Mouse (Mus musculus): ENCODE measurements around the gene Ankrd55. TPM values are rescaled to one million over a fixed set of nuclear protein-coding genes. Genes with fewer than 3 reads are reported as not detected.

The Ankrd55 gene
- polyA plus RNA-seq, 1 experiment from 2014 or later, result 0.08 TPM

- H3K4me1 ChIP-seq (replicated peaks; ENCODE audit: control insufficient read depth, insufficient read depth, low read length), result peaks cover 6% of the 10 kb centered on the region; the same call in 1 of the 2 replicates
- no peaks in the 10 kb centered on the region for H3K27me3 ChIP-seq (ENCODE audit: control insufficient read depth, insufficient read depth, low read depth, low read length)
- H3K4me3 ChIP-seq (ENCODE audit: low read length), result no peak overlapping the region
- 70% methylated on average over 8 of the region's 8 CpGs for WGBS
- ATAC-seq (ENCODE audit: low read depth), result no peak
- H3K4me2 ChIP-seq (ENCODE audit: low read depth, low read length), result 0 out of 2 replicates have a peak overlapping the region, but pooled peaks have one; percentile 10
- no peak overlapping the region for H3K9ac ChIP-seq (ENCODE audit: low read length)
- H3K27ac ChIP-seq (ENCODE audit: low read length), result no peak overlapping the region; the same call in 1 of the 2 replicates
- no peaks in the 10 kb centered on the region for H3K36me3 ChIP-seq (ENCODE audit: control insufficient read depth, insufficient read depth, low read length)
- no peaks in the 10 kb centered on the region for H3K9me3 ChIP-seq (ENCODE audit: control insufficient read depth, low read length)
Observed at GRCm38 (mm10) chr13:112344270-112344864, 56.1 kb downstream of the Ankrd55 start.

GRCm38 (mm10) chr13:112345542-112345941 lies 57.3 kb downstream of the Ankrd55 start:
- Histone ChIP-seq H3K27me3 (ENCODE audit: control insufficient read depth, insufficient read depth, low read depth, low read length) (no peaks in the 10 kb centered on the region), H3K4me3 (ENCODE audit: low read length) (no peak overlapping the region), H3K27ac (ENCODE audit: low read length) (no peak overlapping the region), H3K9ac (ENCODE audit: low read length) (no peak overlapping the region), H3K4me2 (ENCODE audit: low read depth, low read length) (no peak overlapping the region), H3K9me3 (ENCODE audit: control insufficient read depth, low read length) (peaks cover 3% of the 10 kb centered on the region; the same call in 1 of the 2 replicates), H3K4me1 (replicated peaks; ENCODE audit: control insufficient read depth, insufficient read depth, low read length) (peaks cover 3% of the 10 kb centered on the region; the same call in 1 of the 2 replicates), H3K36me3 (ENCODE audit: control insufficient read depth, insufficient read depth, low read length) (no peaks in the 10 kb centered on the region)
- 67% methylated on average over 2 of the region's 2 CpGs for WGBS
- ATAC-seq (ENCODE audit: low read depth), result no peak

GRCm38 (mm10) chr13:112346031-112346430 lies 57.8 kb downstream of the Ankrd55 start:
- Histone ChIP-seq H3K4me1 (replicated peaks; ENCODE audit: control insufficient read depth, insufficient read depth, low read length) (peaks cover 3% of the 10 kb centered on the region; the same call in 1 of the 2 replicates), H3K9me3 (ENCODE audit: control insufficient read depth, low read length) (peaks cover 3% of the 10 kb centered on the region; the same call in 1 of the 2 replicates), H3K4me2 (ENCODE audit: low read depth, low read length) (no peak overlapping the region), H3K9ac (ENCODE audit: low read length) (no peak overlapping the region), H3K36me3 (ENCODE audit: control insufficient read depth, insufficient read depth, low read length) (no peaks in the 10 kb centered on the region), H3K4me3 (ENCODE audit: low read length) (no peak overlapping the region), H3K27ac (ENCODE audit: low read length) (no peak overlapping the region), H3K27me3 (ENCODE audit: control insufficient read depth, insufficient read depth, low read depth, low read length) (no peaks in the 10 kb centered on the region)
- WGBS, result 82% methylated on average over 11 of the region's 11 CpGs
- ATAC-seq (ENCODE audit: low read depth), result no peak

- Histone ChIP-seq H3K27ac (ENCODE audit: low read length) (no peak overlapping the region), H3K27me3 (ENCODE audit: control insufficient read depth, insufficient read depth, low read depth, low read length) (no peaks in the 10 kb centered on the region), H3K4me2 (ENCODE audit: low read depth, low read length) (no peak overlapping the region), H3K4me1 (replicated peaks; ENCODE audit: control insufficient read depth, insufficient read depth, low read length) (peaks cover 3% of the 10 kb centered on the region; the same call in 1 of the 2 replicates), H3K9ac (ENCODE audit: low read length) (no peak overlapping the region), H3K4me3 (ENCODE audit: low read length) (no peak overlapping the region), H3K36me3 (ENCODE audit: control insufficient read depth, insufficient read depth, low read length) (no peaks in the 10 kb centered on the region), H3K9me3 (ENCODE audit: control insufficient read depth, low read length) (peaks cover 3% of the 10 kb centered on the region; the same call in 1 of the 2 replicates)
- WGBS, result 39% methylated on average over 7 of the region's 7 CpGs
- ATAC-seq (ENCODE audit: low read depth), result peak; percentile 10; the same call in 1 of the 2 replicates
Observed at GRCm38 (mm10) chr13:112346659-112347142, 58.5 kb downstream of the Ankrd55 start.

GRCm38 (mm10) chr13:112348250-112348649 lies 60.0 kb downstream of the Ankrd55 start:
- no peak for ATAC-seq (ENCODE audit: low read depth)
- WGBS, result 86% methylated on average over 1 of the region's 1 CpGs
- no peak overlapping the region for H3K27ac ChIP-seq (ENCODE audit: low read length)
- H3K4me1 ChIP-seq (replicated peaks; ENCODE audit: control insufficient read depth, insufficient read depth, low read length), result peaks cover 3% of the 10 kb centered on the region; the same call in 1 of the 2 replicates
- no peak overlapping the region for H3K9ac ChIP-seq (ENCODE audit: low read length)
- no peak overlapping the region for H3K4me3 ChIP-seq (ENCODE audit: low read length)
- H3K27me3 ChIP-seq (ENCODE audit: control insufficient read depth, insufficient read depth, low read depth, low read length), result no peaks in the 10 kb centered on the region
- peaks cover 3% of the 10 kb centered on the region; the same call in 1 of the 2 replicates for H3K9me3 ChIP-seq (ENCODE audit: control insufficient read depth, low read length)
- no peaks in the 10 kb centered on the region for H3K36me3 ChIP-seq (ENCODE audit: control insufficient read depth, insufficient read depth, low read length)
- H3K4me2 ChIP-seq (ENCODE audit: low read depth, low read length), result no peak overlapping the region

GRCm38 (mm10) chr13:112348896-112349484 lies 60.7 kb downstream of the Ankrd55 start:
- 87% methylated on average over 14 of the region's 14 CpGs for WGBS
- Histone ChIP-seq H3K9ac (ENCODE audit: low read length) (no peak overlapping the region), H3K4me1 (replicated peaks; ENCODE audit: control insufficient read depth, insufficient read depth, low read length) (peaks cover 6% of the 10 kb centered on the region; the same call in 1 of the 2 replicates), H3K4me3 (ENCODE audit: low read length) (no peak overlapping the region), H3K27me3 (ENCODE audit: control insufficient read depth, insufficient read depth, low read depth, low read length) (no peaks in the 10 kb centered on the region), H3K36me3 (ENCODE audit: control insufficient read depth, insufficient read depth, low read length) (no peaks in the 10 kb centered on the region), H3K27ac (ENCODE audit: low read length) (no peak overlapping the region), H3K4me2 (ENCODE audit: low read depth, low read length) (no peak overlapping the region), H3K9me3 (ENCODE audit: control insufficient read depth, low read length) (peaks cover 3% of the 10 kb centered on the region; the same call in 1 of the 2 replicates)
- ATAC-seq (ENCODE audit: low read depth), result no peak

- WGBS, result 94% methylated on average over 7 of the region's 7 CpGs
- Histone ChIP-seq H3K36me3 (ENCODE audit: control insufficient read depth, insufficient read depth, low read length) (no peaks in the 10 kb centered on the region), H3K4me2 (ENCODE audit: low read depth, low read length) (no peak overlapping the region), H3K27me3 (ENCODE audit: control insufficient read depth, insufficient read depth, low read depth, low read length) (no peaks in the 10 kb centered on the region), H3K27ac (ENCODE audit: low read length) (no peak overlapping the region), H3K4me3 (ENCODE audit: low read length) (no peak overlapping the region), H3K9me3 (ENCODE audit: control insufficient read depth, low read length) (peaks cover 3% of the 10 kb centered on the region; the same call in 1 of the 2 replicates), H3K4me1 (replicated peaks; ENCODE audit: control insufficient read depth, insufficient read depth, low read length) (peaks cover 5% of the 10 kb centered on the region; the same call in 1 of the 2 replicates), H3K9ac (ENCODE audit: low read length) (no peak overlapping the region)
- no peak for ATAC-seq (ENCODE audit: low read depth)
Observed at GRCm38 (mm10) chr13:112349500-112349899, 61.2 kb downstream of the Ankrd55 start.

- H3K27me3 ChIP-seq (ENCODE audit: control insufficient read depth, insufficient read depth, low read depth, low read length), result no peaks in the 10 kb centered on the region
- no peak overlapping the region for H3K27ac ChIP-seq (ENCODE audit: low read length)
- H3K4me3 ChIP-seq (ENCODE audit: low read length), result no peak overlapping the region
- peaks cover 5% of the 10 kb centered on the region; the same call in 1 of the 2 replicates for H3K4me1 ChIP-seq (replicated peaks; ENCODE audit: control insufficient read depth, insufficient read depth, low read length)
- ATAC-seq (ENCODE audit: low read depth), result peak; percentile 31; the same call in 1 of the 2 replicates
- 43% methylated on average over 8 of the region's 8 CpGs for WGBS
- H3K9me3 ChIP-seq (ENCODE audit: control insufficient read depth, low read length), result peaks cover 3% of the 10 kb centered on the region; the same call in 1 of the 2 replicates
- H3K9ac ChIP-seq (ENCODE audit: low read length), result no peak overlapping the region
- H3K36me3 ChIP-seq (ENCODE audit: control insufficient read depth, insufficient read depth, low read length), result no peaks in the 10 kb centered on the region
- H3K4me2 ChIP-seq (ENCODE audit: low read depth, low read length), result no peak overlapping the region
Observed at GRCm38 (mm10) chr13:112351943-112352342, 63.7 kb downstream of the Ankrd55 start.

All from lung, embryonic 16.5 days (tissue).